Comparison of ENCODE assay signal across 21 mouse cellular contexts in genomic region chr1:62901871-62902270, GRCm38 (mm10).
DNase-seq lines count a peak whose midpoint lies in the region; ATAC-seq and TF ChIP-seq lines count a peak whose summit lies in the region.
"Had no signal": no experiment of that assay in that cellular context is flagged by ENCODE, and none has a peak within 500 bp of the region (broad histone marks: within the 10 kb centered on the region; RNA-seq: fewer than 3 reads in every experiment).

No protein-coding gene starts in this region.

- no peaks in the 10 kb centered on the region for H3K9me3 ChIP-seq in lung, embryonic 14.5 days (ENCODE audit: low read depth, low read length)
- no peaks in the 10 kb centered on the region for H3K9me3 ChIP-seq in embryonic facial prominence, embryonic 14.5 days (ENCODE audit: control insufficient read depth, low read length)
- H3K9me3 ChIP-seq: forebrain, embryonic 13.5 days; heart, embryonic 12.5 days; midbrain, embryonic 12.5 days; neural tube, embryonic 12.5 days had no signal

- H3K27ac ChIP-seq in lung, embryonic 14.5 days (ENCODE audit: low read depth) = peak overlapping the region; percentile 19; the same call in 1 of the 2 replicates
- no peak overlapping the region for H3K27ac ChIP-seq in embryonic facial prominence, embryonic 14.5 days (replicated peaks; ENCODE audit: low read depth, low read length)
- H3K27ac ChIP-seq: forebrain, embryonic 13.5 days; gastrocnemius, adult 2 months; midbrain, embryonic 12.5 days; neural tube, embryonic 12.5 days had no signal

- no peak for TF ChIP-seq POLR2A in lung, adult 2 months (IDR thresholded peaks at IDR 0.05; ENCODE audit: borderline replicate concordance, extremely low read depth, low read depth, low read length)

- DNase-seq in cerebellum, postnatal 14 days = peak; percentile 62 to 66
- DNase-seq in lung, embryonic 14.5 days = peak; percentile 51
- DNase-seq in lung, adult 2 months = no peak
- peak; percentile 83 for DNase-seq in Muller cell, postnatal 12 days (ENCODE audit: inconsistent ontology term)
- DNase-seq in embryonic facial prominence, embryonic 14.5 days (ENCODE audit: low spot score) = peak; percentile 27
- DNase-seq in adrenal gland, postnatal 25 days = no peak
- DNase-seq in gastrocnemius, postnatal 36 days = no peak
- DNase-seq: adrenal gland, adult 8-10 months; cerebellum, adult 9-10 months; gastrocnemius, adult 2 months; heart, adult 18-20 months; heart, postnatal 10 days; right cerebral cortex, postnatal 14 days had no signal

- no peak for TF ChIP-seq CTCF in lung, embryonic 14.5 days (IDR thresholded peaks at IDR 0.05; ENCODE audit: low read depth)
- no peak for TF ChIP-seq CTCF in lung, adult 2 months (IDR thresholded peaks at IDR 0.05; ENCODE audit: insufficient read depth, low read length)

- H3K36me3 ChIP-seq in lung, embryonic 14.5 days (ENCODE audit: insufficient read depth) = no peaks in the 10 kb centered on the region
- H3K36me3 ChIP-seq in embryonic facial prominence, embryonic 14.5 days (ENCODE audit: control insufficient read depth, insufficient read depth, low read length) = no peaks in the 10 kb centered on the region
- H3K36me3 ChIP-seq: heart, embryonic 12.5 days; kidney, embryonic 15.5 days; midbrain, embryonic 12.5 days; neural tube, embryonic 12.5 days had no signal

- no peak for ATAC-seq in cerebellum, adult (ENCODE audit: insufficient number of reproducible peaks, low FRiP score, low TSS enrichment)
- no peak for ATAC-seq in lung, embryonic 14.5 days (ENCODE audit: insufficient read depth)
- no peak for ATAC-seq in embryonic facial prominence, embryonic 14.5 days (ENCODE audit: low read depth)
- ATAC-seq: CD4-positive, CD25-positive, alpha-beta regulatory T cell, adult 4 months had no signal

- H3K27me3 ChIP-seq in lung, embryonic 14.5 days (ENCODE audit: insufficient read depth, low read length) = no peaks in the 10 kb centered on the region
- no peaks in the 10 kb centered on the region for H3K27me3 ChIP-seq in embryonic facial prominence, embryonic 14.5 days (replicated peaks; ENCODE audit: control insufficient read depth, insufficient read depth, low read length)
- H3K27me3 ChIP-seq: forebrain, embryonic 13.5 days; heart, embryonic 12.5 days; kidney, embryonic 15.5 days; midbrain, embryonic 12.5 days; neural tube, embryonic 12.5 days had no signal

- H3K4me2 ChIP-seq in lung, embryonic 14.5 days = no peak overlapping the region
- H3K4me2 ChIP-seq in embryonic facial prominence, embryonic 14.5 days (ENCODE audit: low read depth, low read length) = no peak overlapping the region
- H3K4me2 ChIP-seq: forebrain, embryonic 13.5 days; heart, embryonic 12.5 days; kidney, embryonic 15.5 days; liver, embryonic 11.5 days; midbrain, embryonic 12.5 days; neural tube, embryonic 12.5 days had no signal

- H3K4me1 ChIP-seq in lung, embryonic 14.5 days (ENCODE audit: insufficient read depth) = 0 out of 2 replicates have a peak, but pooled peaks cover 7% of the 10 kb centered on the region
- no peaks in the 10 kb centered on the region for H3K4me1 ChIP-seq in lung, adult 2 months (ENCODE audit: control insufficient read depth, insufficient read depth, low read length)
- H3K4me1 ChIP-seq in embryonic facial prominence, embryonic 14.5 days (ENCODE audit: control insufficient read depth, insufficient read depth, low read length) = peaks cover 14% of the 10 kb centered on the region; the same call in 1 of the 2 replicates
- H3K4me1 ChIP-seq: neural tube, embryonic 12.5 days had no signal

- H3K4me3 ChIP-seq in lung, embryonic 14.5 days (ENCODE audit: low read depth, low read length) = no peak overlapping the region
- H3K4me3 ChIP-seq in lung, adult 2 months (replicated peaks; ENCODE audit: extremely low read depth, low read depth, low read length) = no peak overlapping the region
- H3K4me3 ChIP-seq in embryonic facial prominence, embryonic 14.5 days (ENCODE audit: low read depth, low read length) = no peak overlapping the region
- H3K4me3 ChIP-seq: forebrain, embryonic 13.5 days; gastrocnemius, adult 2 months; heart, embryonic 12.5 days; kidney, embryonic 15.5 days; midbrain, embryonic 12.5 days; neural tube, embryonic 12.5 days had no signal

- no peak overlapping the region for H3K9ac ChIP-seq in lung, embryonic 14.5 days
- H3K9ac ChIP-seq in embryonic facial prominence, embryonic 14.5 days (ENCODE audit: low read depth, low read length) = no peak overlapping the region
- H3K9ac ChIP-seq: forebrain, embryonic 13.5 days; heart, embryonic 12.5 days; kidney, embryonic 15.5 days; midbrain, embryonic 12.5 days; neural tube, embryonic 12.5 days had no signal

- 52% methylated on average over 5 of the region's 5 CpGs for WGBS in lung, embryonic 14.5 days
- WGBS in lung, adult 2 months = 64% methylated on average over 5 of the region's 5 CpGs
- 62% methylated on average over 5 of the region's 5 CpGs for WGBS in embryonic facial prominence, embryonic 14.5 days

- intact Hi-C loops in gastrocnemius, postnatal 36 days (cut with DNase I) = no loop called here

Comparison
In these comparisons a context has a peak if more than half of its experiments do, and no peak if none do; other contexts are left out.
1. DNase-seq: peak in cerebellum, postnatal 14 days (2 of 2), lung, embryonic 14.5 days (single experiment), Muller cell, postnatal 12 days (single experiment) and embryonic facial prominence, embryonic 14.5 days (single experiment); none in lung, adult 2 months (single experiment), adrenal gland, postnatal 25 days (single experiment) and gastrocnemius, postnatal 36 days (0 of 2).